Mouse (Mus musculus) urinary bladder, postnatal 25 days (tissue): ENCODE data around the gene Olfr1294.

ENCODE experiments used
- DNase-seq: peaks from one replicate; pipeline ENCODE4 v3.0.0; 2022; ENCODE audit warnings: low spot score

Gene Olfr1294

DNA sequence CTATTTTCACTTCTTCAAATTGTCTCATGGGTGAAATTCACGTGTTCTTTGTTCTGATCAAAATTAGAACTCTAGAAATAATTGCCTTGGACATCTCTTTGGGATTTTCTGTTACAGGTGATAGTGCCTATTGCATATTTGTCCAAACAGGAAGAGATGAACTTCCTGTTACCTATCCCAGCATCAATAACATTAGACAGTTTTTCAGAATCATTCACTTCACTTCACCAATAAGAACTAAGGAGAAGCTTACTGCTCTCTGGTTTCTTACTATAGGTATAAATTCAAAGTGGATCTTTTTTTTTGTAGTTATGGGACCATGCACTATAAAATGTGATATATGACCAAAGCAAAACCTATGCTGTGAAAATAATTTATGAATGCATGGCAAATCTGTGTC lies at the start of gene Olfr1294:
Olfr1294 (minus strand) TSS at position 101 of the 400 bp plus-strand sequence.
- no peak for DNase-seq

DNA sequence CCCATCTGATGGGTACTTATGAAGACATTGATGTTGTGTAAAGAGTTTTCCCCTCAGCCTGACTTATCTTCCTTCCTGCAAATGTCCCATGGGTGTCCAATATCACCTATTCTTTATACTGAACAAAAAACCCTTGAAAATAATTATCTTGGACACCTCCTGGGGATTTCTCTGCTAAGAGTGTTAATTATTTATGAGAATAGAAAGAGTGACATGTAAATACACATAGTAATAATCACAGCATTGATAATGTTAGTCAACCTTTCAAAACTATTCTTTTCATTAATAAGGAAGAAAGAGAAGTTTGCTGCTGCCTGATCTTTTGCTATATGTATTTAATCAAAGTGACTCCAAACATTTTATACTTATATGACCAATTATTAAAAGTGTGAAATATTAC lies 29.5 kb upstream of the Olfr1294 start, which contains the start of gene Olfr1295:
Olfr1295 (minus strand) TSS at position 101 of the 400 bp plus-strand sequence.
- DNase-seq = no peak

DNA sequence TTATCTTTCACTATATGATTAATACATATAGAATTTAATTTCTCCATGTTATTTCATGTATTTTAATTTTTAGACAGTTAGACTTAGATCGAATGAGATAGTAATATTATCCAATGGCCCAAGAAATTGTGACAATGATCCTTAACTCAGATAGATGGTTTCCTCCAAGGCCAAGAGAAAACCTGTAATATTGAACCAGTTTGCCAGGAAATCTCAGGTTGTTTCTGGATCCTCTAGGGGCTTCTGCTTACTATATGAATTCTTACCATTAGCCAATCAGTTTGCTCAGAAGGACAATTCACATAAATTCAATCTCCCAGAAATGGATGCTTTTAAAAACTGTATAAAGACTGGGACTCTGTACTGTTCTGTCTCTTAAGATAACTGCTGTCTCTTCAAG lies 15.2 kb downstream of the Olfr1294 start, which contains the start of gene Olfr1293-ps:
Olfr1293-ps (plus strand) TSS at position 301 of the 400 bp plus-strand sequence.
- no peak for DNase-seq

DNA sequence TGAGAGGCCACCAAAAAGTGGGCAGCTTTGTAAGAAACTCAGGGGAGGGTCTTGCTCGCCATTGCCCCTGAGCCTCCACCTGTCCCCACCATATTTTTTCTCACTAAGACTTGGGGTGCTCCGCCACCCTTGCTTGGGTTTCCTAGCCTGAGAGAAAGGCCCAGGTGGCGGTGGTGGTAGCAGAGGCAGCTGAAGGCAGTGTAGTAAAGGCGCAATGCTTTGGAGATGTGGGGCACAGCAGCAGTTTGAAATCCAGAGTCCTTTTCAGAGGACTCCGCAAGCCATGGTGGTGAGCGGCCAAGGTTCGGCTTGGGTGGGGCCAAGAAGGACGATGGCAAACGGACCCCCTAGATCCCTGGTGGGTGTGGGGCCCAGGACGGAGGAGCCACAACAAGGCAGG lies 22.6 kb downstream of the Olfr1294 start:
- DNase-seq = no peak

- DNase-seq = no peak
These were observed 43.2 kb downstream of the Olfr1294 start, which contains the start of gene Olfr1291-ps1 for GRCm38 (mm10) chr2:111496880-111497279. TSS of gene Olfr1291-ps1 (plus strand) at chr2:111497180.

DNA sequence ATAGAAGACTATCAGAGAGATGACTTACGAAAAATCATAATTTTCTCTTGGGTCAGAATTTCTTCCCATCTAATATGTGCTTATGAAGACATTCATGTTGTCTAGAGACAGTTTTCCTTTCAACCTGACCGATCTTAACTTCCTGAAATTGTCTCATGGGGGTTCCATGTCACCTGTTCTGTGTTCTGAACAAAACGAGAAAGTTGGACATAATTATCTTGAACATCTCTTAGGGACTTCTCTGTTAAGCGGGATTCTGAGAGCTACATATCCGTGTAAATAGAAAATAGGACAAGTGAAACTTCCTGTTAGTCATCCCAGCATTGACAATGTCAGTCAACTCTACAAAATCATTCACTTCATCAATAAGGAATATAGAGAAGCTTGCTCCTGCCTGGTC lies 46.4 kb downstream of the Olfr1294 start, which contains the start of gene Olfr1290:
Olfr1290 (minus strand) TSS at position 101 of the 400 bp plus-strand sequence.
- DNase-seq = no peak
